Mouse (Mus musculus) kidney, postnatal 4 days (tissue): Measurements from ENCODE around the gene Reck.

Source experiments
- DNase-seq, 2 experiments: peaks; one replicate each; pipeline ENCODE4 v3.0.0; 2021; ENCODE audit warnings: mixed read lengths in 2 of 2

The Reck gene

GRCm38 (mm10) chr4:43970393-43971330 is 95.3 kb downstream of the Reck start:
- no peak for DNase-seq

GRCm38 (mm10) chr4:43971541-43972136 is 96.3 kb downstream of the Reck start:
- no peak for DNase-seq

GRCm38 (mm10) chr4:43972137-43972591 is 96.8 kb downstream of the Reck start:
- peak; percentile 63 to 78 for DNase-seq

GRCm38 (mm10) chr4:43973526-43973981 is 98.2 kb downstream of the Reck start:
- DNase-seq: no peak

GRCm38 (mm10) chr4:43974914-43975616 is 99.7 kb downstream of the Reck start:
- DNase-seq: no peak

- DNase-seq: no peak
Observed at GRCm38 (mm10) chr4:43976223-43976740, 101.0 kb downstream of the Reck start.

GRCm38 (mm10) chr4:43978521-43979443 is 103.5 kb downstream of the Reck start:
- peak; percentile 78 to 86 for DNase-seq

GRCm38 (mm10) chr4:43979746-43980145 is 104.4 kb downstream of the Reck start:
- peak; percentile 44 to 54 for DNase-seq

GRCm38 (mm10) chr4:43980236-43980635 is 104.9 kb downstream of the Reck start:
- DNase-seq: no peak

GRCm38 (mm10) chr4:43980846-43981245 is 105.5 kb downstream of the Reck start:
- no peak for DNase-seq

- DNase-seq: no peak
Observed at GRCm38 (mm10) chr4:43981251-43981650, 105.9 kb downstream of the Reck start.

GRCm38 (mm10) chr4:43982053-43982732 is 106.9 kb downstream of the Reck start:
- peak; percentile 98 for DNase-seq

- no peak for DNase-seq
Observed at GRCm38 (mm10) chr4:43983181-43983580, 107.9 kb downstream of the Reck start, which contains the start of gene Ccin. TSS of gene Ccin (plus strand) at chr4:43983483.

GRCm38 (mm10) chr4:43983756-43984155 is 108.4 kb downstream of the Reck start:
- DNase-seq: no peak

GRCm38 (mm10) chr4:43984326-43984725 is 109.0 kb downstream of the Reck start:
- DNase-seq: no peak

- no peak for DNase-seq
Observed at GRCm38 (mm10) chr4:43988976-43989375, 113.6 kb downstream of the Reck start.

- no peak for DNase-seq
Observed at GRCm38 (mm10) chr4:43993072-43993471, 117.7 kb downstream of the Reck start.

GRCm38 (mm10) chr4:43994342-43994741 is 119.0 kb downstream of the Reck start:
- no peak for DNase-seq
